Mouse (Mus musculus): ENCODE measurements around the gene Tcf15.

Tcf15 gene

DNA sequence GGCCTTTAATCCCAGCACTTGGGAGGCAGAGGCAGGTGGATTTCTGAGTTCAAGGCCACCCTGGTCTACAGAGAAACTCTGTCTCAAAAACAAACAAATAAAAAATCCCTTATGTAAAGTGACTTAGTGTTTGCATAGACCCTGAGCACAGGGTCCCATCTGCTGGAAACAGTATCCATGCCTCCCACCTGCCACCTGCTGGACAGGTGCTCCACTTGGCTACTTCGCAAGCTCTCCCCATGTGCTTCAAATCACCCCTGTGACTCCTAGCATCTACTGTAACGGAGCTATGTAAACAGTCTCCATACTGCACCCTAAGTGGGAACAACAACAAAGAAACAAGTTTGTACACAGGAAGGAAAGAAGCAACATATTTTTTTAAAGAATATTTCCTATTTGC lies 14.8 kb upstream of the Tcf15 start:
- DNase-seq = peak; percentile 24

DNA sequence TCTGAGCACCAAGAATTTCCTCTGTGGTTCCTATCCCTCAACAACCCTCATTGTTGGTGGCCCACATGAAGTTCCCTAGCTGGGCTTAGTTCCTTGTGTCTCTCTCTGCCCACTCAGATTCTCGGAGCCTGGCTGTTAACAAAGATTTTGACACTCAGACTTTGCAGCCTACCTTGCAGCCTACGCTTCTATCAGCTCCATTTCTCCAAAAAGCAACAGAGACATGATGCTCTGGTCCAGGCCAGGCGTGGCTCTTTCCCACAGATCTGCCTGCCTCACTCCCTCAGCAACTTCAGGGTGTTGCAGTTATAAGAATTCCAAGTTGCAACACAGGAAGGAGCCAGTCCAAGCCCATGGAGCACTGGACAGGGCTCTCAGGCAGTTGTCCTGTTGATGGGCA lies 13.6 kb upstream of the Tcf15 start:
- DNase-seq = no peak

DNA sequence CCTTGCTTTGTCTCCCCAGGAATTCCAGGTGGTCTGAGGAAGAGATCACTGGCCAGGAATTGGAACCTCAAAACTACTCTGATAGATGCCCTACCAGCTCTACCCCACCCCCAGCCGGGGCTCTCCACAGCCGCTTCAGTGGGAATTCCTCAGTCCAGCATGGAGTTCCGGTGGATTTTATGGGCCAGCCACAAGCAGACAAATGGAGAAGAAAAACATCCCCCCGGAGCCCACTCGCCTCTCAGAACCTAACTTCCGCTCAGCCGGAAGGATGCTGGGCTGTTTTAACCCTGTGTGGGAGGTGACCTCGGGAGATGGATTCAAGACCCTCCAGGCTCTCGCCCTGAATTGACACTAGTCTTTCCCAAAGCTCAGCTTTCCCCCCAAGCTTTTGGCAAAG lies 11.3 kb upstream of the Tcf15 start:
- no peak for DNase-seq

DNA sequence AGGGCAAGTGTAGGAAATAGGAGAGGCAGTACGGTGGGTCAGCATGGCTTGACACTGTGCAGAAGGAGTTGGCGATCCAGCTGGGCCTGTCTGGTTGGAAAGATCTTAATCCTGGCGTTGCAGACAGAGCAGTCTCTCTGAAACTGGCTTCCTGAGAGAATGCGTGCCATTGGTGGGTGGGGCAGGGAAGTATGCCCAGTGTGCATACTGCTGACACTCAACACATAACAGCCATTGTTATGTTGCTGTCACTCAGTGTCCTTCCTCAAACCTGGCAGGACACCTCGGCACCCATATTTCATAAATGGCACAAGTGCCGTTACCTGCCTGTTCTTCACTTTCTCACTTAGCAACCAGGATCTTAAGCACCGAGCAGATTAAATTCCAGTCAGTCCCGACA lies 10.7 kb upstream of the Tcf15 start:
- DNase-seq = no peak

DNA sequence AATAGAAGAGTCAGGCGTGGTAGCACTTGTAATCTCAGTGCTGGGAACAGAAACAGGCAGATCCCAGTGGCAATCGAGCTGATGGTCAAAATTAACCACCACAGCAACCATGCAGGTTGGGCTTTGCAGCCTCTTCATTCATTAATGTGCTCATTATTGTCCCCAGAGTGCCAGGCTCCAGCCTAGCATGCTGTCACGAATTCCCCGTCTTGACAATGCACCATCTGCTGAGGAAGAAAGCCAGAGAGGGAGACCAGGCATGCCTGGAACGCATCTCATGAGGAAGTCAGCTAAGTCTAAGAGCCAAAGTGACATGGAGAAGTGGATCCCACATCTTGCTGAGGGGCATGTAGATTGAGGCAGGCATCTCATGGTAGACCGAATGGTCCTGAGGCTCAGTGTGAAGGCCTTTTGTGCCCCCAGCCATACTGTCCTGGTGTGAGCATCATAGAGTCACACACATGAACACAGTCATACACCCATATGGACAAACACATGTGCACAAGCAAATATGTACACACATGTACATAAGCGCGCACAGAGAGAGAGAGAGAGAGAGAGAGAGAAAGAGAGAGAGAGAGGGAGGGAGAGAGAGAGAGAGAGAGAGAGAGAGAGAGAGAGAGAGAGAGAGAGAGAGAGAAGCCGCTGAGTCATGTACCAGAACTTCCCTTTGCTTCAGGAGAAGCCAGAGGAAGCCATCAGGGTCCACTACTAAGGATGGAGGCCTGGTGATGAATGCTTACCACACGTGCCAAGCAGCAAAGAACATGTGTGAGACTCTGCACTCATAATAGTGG lies 4.0 kb upstream of the Tcf15 start:
- no peak for DNase-seq

DNA sequence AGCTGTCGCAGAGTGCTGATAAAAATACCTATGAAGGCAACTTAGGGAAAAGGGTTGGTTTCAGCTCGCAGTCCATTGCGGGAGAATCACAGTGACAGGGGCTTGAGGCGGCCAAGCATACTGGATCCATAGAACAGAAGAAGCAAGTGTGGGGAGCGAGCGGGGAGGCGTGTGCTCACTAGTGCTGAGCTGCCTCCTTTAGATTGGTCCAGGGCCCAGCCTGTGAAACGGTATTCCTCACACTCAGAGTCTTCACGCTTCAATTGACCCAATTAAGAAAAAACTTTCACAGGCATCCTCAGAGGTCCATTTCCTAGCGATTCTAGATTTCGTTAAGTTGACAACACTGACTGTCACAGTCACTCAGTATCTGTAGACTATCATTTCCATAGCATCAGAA lies 2.4 kb upstream of the Tcf15 start:
- DNase-seq = no peak

DNA sequence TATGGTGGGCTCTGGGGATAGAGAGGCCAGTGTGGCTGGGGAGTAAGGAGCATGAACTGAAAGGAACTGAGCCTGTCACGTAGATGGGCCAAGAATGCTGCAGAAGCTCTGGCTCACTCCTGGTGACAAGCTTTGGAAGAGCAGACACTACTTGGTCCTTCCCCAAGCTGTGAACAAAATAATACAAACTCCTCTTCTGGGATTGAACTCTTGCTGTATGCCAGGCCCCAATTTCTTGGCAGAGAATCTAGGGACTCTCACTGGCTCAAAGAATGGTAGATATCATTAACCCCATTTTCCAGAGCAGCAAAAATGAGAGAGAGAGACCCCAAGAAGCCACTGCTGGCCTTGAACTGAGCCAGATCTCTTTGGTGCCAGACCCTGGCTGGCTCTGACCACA lies 1.9 kb upstream of the Tcf15 start:
- DNase-seq = no peak

DNA sequence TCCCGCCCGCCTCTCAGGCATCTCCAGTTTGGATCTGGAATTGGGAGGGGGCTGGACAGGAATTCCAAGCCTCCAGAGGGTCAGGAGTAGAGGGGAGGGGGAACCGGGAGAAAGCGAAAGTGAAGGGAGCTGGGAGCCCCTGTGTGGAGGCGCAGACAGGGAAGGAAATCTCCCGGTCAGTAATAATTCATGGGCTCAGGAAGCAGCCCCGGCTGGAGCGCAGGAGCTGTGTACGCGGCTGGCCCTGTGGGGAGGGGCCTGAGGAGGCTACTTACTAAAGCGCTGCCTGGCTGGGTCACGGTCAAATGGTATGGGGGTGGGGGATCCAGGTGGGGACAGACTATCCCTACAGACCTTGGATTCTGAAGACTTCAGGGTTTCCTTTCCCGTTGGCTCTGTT lies 1.3 kb upstream of the Tcf15 start:
- DNase-seq = no peak

DNA sequence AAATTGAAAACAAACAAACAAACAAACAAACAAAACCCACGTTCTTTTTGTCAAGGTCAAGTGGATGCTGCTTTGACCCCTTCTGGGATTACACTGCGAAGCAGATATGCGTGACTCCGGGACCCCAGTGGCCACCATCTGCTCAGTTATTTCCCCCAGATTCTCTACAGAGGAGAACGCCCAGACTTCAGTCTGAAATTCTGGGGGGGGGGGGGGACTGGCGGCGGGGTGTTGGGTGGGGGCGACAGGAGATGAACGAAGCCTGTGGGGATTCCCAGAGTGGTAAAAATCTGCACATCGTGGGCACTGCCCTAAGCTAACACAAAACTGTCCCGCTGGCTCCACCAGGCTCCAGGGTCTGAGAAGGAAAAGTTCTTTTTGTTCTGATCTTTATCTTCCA lies 790 bp upstream of the Tcf15 start:
- no peak for DNase-seq

DNA sequence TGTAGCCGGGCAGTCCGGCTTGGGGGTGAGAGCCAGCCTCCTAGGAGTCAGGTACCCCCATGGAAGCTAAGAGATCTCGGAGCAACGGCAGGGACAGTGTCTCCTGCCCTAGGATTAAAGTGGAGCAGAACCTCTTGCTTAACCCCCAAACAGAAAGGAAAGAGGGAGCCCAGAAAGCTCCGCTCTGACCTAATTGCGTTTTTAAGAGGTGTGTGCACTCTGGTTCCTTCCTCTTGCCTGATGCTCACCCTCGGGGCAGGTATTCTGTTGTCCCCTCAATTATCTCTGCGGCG lies 743 bp downstream of the Tcf15 start:
- DNase-seq = no peak

DNA sequence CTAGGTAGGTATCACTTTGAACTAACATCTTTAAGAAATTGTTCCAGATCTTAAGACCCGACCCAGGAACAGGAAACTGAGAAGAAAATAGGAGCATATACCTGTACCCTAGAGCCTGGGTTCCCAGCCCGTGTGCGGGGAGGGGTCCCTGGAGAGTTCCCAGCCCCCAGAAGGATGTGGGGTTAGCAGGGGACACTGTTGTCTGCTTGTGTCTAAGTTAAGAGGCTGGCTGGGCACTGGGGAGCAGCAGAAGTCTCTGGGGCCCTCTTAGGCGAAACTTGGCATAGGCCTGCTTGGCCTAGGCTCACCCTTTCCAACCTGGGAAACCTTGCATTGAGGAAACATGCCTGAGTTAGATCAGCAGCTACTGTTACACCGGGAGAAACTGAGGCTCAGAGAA lies 1.1 kb downstream of the Tcf15 start:
- DNase-seq = no peak

DNA sequence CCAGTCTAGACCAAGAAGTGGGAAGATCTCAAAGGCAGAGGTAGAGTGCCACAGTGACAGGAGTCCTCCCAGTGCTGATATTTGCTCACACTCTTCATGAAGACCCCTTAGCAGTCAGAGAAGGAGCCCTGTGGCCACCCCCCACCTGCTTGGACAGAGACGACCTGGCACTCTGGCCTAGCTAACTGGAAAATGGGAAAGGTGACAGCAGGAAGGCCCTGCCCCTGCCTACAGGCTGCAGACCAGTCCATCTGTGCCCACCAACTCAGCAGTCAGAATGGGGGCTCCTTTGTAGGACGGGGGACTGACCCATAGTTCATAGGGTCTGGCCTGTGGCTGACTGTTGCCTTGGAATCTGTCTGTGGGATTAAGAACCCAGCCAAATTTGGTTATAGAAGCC lies 2.4 kb downstream of the Tcf15 start:
- DNase-seq = no peak

DNA sequence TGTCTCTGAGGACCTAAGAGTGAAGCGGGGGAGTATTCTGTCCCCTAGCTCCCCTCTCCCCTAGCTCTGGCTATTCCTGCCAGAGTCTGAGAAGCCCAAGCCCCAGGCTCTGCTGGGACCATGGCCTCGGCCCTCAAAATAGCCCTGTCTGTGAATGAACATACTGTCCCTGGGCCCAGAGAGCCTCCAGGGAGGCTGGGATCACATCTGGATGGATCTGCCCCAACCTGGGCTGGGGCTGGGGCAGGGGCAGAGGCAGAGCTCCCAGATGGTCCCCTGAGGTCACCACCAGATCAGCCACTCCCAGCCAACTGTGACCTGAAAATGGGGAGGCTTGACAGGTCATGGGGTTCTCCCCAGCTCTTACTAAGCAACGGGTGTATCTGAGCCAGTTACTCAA lies 3.7 kb downstream of the Tcf15 start:
- DNase-seq = no peak

DNA sequence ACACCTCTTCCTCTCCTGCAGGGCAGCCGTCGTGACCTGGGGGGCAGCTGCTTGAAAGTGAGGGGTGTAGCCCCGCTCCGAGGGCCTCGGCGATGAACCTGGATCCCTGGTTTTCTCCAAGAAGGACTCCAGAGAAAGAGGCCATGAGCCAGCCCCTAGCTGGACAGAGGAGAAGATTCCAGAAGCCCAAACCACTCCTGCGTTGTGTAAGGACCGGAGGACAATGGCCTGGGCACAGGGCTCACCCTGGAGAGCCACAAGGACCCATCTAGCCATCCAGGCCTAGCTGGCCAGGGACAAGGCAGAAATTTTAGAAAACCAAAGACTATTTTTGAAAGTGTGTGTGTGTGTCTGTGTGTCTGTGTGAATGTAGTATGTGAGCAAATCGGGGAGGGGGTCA lies 5.3 kb downstream of the Tcf15 start:
- DNase-seq = no peak

DNA sequence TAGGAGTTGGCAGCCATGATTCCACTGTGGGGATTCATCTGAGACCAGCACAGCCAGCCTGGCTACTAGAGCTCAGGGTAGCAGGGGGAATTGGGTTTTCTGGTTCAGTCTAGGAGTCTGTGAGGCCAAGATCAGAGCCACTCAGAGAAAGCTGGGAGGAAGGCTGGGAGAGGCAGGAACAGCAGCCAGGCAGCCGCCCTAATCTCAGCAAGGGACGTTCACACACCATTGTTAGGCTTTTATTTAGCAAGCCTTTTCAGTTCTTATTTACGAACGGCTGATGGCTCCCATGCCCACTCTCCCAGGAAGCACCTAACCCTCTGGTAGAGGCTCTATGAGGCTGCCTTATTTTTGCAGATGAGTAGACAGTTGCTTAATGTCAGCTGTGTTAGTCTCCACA lies 6.5 kb downstream of the Tcf15 start:
- DNase-seq = no peak

DNA sequence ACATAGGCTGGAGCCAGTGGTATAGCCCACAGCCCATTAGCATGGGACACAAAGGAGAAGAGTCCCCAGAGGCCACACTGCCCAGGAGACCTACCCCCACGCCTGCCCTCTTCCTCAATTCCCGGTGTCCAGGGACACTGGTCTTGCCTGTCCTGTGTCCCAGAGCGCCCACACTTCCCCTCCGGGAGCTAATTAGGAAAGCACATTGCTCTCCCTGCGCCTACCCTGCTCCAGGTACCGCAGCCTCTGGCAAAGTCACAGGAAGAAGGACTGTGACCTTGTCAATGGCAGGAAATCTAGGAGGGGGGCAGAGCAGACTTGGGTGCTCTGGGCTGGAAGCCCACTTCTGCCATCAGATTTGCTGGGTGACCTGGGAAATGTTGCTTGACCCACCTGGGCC lies 7.0 kb downstream of the Tcf15 start:
- no peak for DNase-seq

DNA sequence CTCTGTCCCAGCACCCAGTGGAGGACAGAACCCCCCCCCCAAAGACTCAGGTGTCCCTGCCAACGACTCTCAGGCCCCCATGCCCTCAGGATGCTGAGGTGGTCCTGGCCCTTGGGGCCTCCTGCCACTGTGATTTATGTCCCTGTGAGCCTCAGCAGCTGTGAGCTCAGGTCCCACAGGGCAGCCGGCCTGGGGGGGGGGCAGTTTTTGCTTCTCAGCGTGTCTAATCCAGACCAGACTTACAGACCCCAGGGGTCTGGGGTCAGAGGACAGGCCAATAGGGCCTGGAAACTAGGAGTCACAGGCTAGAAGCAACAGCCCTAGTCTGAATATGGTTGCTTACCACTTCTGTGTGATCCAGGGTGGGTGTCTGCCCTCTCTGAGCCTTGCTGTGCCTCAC lies 10.0 kb downstream of the Tcf15 start:
- no peak for DNase-seq

DNA sequence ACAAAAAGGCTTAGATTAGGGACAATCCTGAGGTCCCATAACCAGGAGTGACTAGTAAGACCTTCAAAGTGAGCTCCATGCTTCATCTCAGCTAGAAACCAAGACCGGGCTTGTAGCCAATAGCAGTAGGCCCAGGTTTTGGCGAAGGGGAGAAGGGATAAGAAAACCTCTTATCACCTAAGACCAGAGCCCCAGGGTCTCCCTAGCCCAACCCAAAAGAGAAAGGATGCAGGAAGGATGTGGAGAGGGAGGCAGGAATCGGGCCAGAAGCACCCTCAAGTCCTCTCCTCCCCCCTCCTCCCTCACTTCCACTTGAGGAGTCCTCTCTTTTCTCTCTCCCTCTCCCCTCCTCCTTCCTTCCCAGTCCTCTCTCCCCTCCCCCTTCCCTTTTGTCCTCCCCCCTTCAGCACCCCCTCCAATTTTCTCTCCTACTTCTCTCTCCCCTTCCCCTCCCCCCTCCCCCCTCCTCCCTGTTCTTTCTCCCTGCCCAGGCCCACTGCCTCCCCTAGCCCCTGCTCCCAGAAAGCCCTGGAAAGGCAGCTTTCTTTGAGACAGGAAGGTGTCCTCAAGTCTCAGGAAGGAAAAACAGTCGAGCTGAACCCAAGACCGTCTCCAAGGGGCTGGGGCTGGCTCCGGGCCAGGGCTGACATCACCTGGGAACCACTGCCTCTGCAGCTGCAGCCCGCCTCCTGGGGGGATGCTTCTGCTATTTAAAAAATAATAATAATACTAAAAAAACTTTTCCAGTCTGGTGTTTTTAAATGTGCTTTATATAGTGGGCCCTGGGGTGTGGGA lies 12.2 kb downstream of the Tcf15 start:
- no peak for DNase-seq

DNA sequence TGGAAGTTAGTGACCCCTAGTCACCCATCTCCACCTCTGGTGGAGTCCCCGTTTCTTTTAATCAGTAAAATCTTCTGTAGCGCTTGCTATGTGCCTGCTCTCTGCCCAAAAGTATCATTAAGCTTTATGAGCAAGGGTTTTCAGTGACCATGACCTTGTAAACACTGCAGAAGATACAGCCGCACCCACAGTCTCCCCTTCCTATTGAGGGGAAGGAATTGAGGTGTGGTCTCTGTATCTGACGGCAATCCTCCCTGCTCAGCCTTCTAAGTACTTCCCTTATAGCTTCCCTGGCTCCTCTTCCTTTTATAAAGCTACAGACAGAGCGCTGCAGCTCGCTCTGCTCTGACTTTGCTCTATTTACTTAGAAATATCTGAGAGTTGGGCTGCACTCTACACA lies 13.1 kb downstream of the Tcf15 start:
- no peak for DNase-seq

DNA sequence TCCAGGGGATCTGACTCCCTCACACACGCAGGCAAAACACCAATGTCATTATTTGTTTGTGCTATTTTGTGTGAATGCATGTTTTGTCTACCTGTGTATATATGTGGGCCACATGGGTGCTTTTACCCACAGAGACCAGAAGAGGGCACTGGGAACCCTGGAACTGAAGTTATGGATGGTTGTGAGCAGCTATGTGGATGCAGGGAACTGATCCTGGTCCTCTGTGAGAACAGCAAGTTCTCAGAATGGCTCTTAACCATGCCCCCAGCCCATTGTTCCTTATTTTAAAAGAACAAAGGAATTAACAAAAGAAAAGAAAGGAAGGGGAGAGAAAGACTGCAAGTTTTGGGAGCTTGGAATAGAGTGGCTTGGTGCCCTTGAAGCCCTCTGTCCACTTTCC lies 16.1 kb downstream of the Tcf15 start:
- no peak for DNase-seq

DNA sequence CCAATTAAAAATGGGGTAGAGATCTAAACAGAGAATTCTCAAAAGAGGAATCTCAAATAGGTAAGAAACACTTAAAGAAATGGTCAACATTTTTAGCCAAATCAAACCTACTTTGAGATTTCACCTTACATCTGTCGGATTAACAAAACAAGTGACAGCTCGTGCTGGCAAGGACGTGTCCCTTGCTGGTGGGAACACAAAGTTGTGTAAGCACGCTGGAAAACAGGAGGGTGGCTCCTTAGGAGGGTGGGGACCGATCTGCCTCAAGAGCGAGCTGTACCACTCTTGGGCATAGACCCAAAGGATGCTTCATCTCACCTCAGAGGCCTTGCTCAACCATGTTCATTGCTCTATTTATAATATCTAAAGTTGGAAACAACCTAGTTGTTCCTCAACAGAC lies 22.9 kb downstream of the Tcf15 start:
- no peak for DNase-seq

DNA sequence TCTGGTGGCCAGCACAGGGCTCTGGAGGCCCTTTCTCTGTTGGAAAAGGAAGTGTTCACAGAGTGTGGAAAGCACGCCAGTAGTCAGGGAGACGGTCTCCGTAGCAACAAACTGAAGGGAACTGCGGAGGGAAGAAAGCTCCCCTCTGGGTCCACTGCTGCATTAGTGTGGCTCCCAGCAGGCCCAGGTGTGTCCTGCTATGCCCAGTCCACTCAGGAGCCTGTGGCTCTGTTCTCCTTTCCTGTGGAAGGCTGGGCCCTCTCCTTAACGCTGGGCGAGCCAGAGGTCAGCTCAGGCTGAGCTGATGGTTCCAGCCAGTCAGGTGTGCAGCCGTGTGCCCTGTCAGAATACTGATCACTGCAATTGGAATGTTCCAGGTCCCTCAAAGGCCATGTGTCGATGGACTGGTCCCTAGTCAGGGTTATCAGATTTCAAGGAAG lies 24.5 kb downstream of the Tcf15 start:
- no peak for DNase-seq

DNA sequence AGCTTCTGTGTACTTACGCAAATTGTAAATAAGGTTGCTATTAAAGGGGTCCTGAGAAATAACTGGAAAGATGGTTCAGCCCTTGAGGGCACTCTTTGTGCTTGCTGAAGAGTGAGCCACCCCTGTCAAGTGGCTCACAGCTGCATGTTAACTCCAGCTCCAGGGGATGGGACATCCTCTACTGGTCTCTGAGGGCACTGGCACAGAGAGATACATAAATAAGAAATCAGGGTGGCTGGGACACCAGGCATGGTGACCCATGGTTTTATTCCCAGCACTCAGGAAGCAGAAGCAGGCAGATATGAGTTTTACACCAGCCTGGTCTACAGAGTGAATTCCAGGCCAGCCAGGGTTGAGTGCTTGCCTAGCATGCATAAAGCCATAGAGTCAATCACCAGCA lies 26.0 kb downstream of the Tcf15 start:
- DNase-seq = no peak

DNA sequence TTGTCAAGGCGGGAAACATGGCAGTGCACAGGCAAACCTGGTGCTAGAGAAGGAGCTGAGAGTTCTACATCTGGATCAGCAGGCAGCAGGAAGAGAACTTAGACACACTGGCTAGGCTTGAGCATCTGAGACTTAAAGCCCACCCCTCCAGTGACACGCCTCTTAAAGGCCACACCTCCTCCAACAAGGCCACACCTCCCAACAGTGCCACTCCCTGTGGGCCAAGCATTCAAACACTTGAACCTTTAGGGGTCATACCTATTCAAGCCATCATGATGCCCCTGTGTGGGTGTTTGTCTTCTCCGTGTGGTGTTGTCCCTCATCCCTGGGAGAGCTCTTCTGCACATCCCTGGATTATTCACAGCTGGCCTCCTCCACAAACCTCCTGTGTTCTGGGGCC lies 31.5 kb downstream of the Tcf15 start:
- no peak for DNase-seq

DNA sequence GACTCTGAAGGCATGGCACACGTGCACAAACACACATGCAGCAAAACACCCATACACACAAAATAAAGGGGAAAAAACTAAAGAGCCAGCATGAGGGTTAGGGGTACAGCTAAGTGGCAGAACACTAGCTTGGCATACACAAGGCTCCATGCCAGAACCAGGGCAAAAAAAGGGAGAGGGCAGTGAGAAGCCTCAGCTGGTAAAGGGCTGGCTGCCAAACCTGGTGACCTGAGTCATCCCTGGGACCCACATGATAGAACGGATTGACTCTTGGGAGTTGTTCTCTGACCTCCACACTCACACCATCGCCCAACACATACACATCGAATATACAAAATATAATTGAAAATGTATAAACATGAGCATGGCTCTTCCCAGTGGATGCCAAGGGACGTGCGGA lies 33.3 kb downstream of the Tcf15 start:
- no peak for DNase-seq
